Mouse (Mus musculus) cerebellum, adult (tissue): ENCODE measurements at regions not wholly inside any gene's neighbourhood (a gene's known extent, or its start where the extent isn't known, plus 50 kb on each side); places are given as distances from the start of the nearest gene placed in this dataset.

Experiments
- ATAC-seq: cut with Nextera tagmentation; 2 replicates; pipeline ENCODE4 v1.9.2; 2017; ENCODE audit warnings: mild to moderate bottlenecking, moderate library complexity, mixed read lengths; ENCODE audit not compliant: insufficient number of reproducible peaks, low FRiP score, low TSS enrichment

- peak; percentile 78 for ATAC-seq
These were observed 590.9 kb upstream of the Arpp21 start for GRCm38 (mm10) chr9:112826592-112826991.

- ATAC-seq: no peak
These were observed 586.2 kb upstream of the Arpp21 start for GRCm38 (mm10) chr9:112821940-112822339.

- no peak for ATAC-seq
These were observed 576.2 kb upstream of the Arpp21 start for GRCm38 (mm10) chr9:112811946-112812345.

GRCm38 (mm10) chr9:112799583-112800220, 564.0 kb upstream of the Arpp21 start:
- no peak for ATAC-seq

- no peak for ATAC-seq
These were observed 557.8 kb upstream of the Arpp21 start for GRCm38 (mm10) chr9:112793537-112793936.

- no peak for ATAC-seq
These were observed 536.2 kb upstream of the Arpp21 start for GRCm38 (mm10) chr9:112771981-112772380.

GRCm38 (mm10) chr9:112744616-112745015, 508.9 kb upstream of the Arpp21 start:
- no peak for ATAC-seq

- ATAC-seq: no peak
These were observed 508.3 kb upstream of the Arpp21 start for GRCm38 (mm10) chr9:112743871-112744590.

GRCm38 (mm10) chr9:112735761-112736160, 500.0 kb upstream of the Arpp21 start:
- ATAC-seq: no peak

- no peak for ATAC-seq
These were observed 489.8 kb upstream of the Arpp21 start for GRCm38 (mm10) chr9:112725523-112725922.

- ATAC-seq: no peak
These were observed 489.4 kb upstream of the Arpp21 start for GRCm38 (mm10) chr9:112725103-112725502.

- no peak for ATAC-seq
These were observed 487.6 kb upstream of the Arpp21 start for GRCm38 (mm10) chr9:112723346-112723745.

- peak; percentile 81 for ATAC-seq
These were observed 486.8 kb upstream of the Arpp21 start for GRCm38 (mm10) chr9:112722501-112722900.

GRCm38 (mm10) chr9:112715197-112715762, 479.5 kb upstream of the Arpp21 start:
- ATAC-seq: no peak

- ATAC-seq: no peak
These were observed 443.1 kb upstream of the Arpp21 start for GRCm38 (mm10) chr9:112678866-112679265.

- no peak for ATAC-seq
These were observed 439.5 kb upstream of the Arpp21 start for GRCm38 (mm10) chr9:112675232-112675631.
